Mouse (Mus musculus): ENCODE measurements at regions not wholly inside any gene's neighbourhood (a gene's known extent, or its start where the extent isn't known, plus 50 kb on each side); places are given as distances from the start of the nearest gene placed in this dataset.

- TF ChIP-seq CTCF (IDR thresholded peaks at IDR 0.05; ENCODE audit: low read depth, low read length) (no peak), POLR2A (IDR thresholded peaks at IDR 0.05; ENCODE audit: extremely low read depth, insufficient read depth, low read length) (no peak)
- no peak overlapping the region for H3K27ac ChIP-seq (replicated peaks; ENCODE audit: insufficient read depth, low read depth, low read length)
- no peak overlapping the region for H3K4me3 ChIP-seq (ENCODE audit: insufficient read depth, low read depth, low read length)
- no peak overlapping the region for H3K9ac ChIP-seq (ENCODE audit: low read depth, low read length)
- no peaks in the 10 kb centered on the region for H3K36me3 ChIP-seq (ENCODE audit: control insufficient read depth, insufficient read depth, low read length)
- DNase-seq (ENCODE audit: extremely low read depth, low read depth, low spot score): no peak
- H3K4me1 ChIP-seq (ENCODE audit: control insufficient read depth, insufficient read depth, low read length): no peaks in the 10 kb centered on the region
- no peaks in the 10 kb centered on the region for H3K79me2 ChIP-seq (ENCODE audit: control insufficient read depth, insufficient read depth, low read length)
- 63% methylated on average over 3 of the region's 3 CpGs for WGBS
- no peaks in the 10 kb centered on the region for H3K27me3 ChIP-seq (ENCODE audit: control insufficient read depth, insufficient read depth, low read length)
Observed at GRCm38 (mm10) chr3:126276008-126276700, 87.3 kb upstream of the Arsj start.

- H3K4me1 ChIP-seq (ENCODE audit: control insufficient read depth, insufficient read depth, low read length): no peaks in the 10 kb centered on the region
- TF ChIP-seq CTCF (IDR thresholded peaks at IDR 0.05; ENCODE audit: low read depth, low read length) (no peak), POLR2A (IDR thresholded peaks at IDR 0.05; ENCODE audit: extremely low read depth, insufficient read depth, low read length) (no peak)
- H3K9ac ChIP-seq (ENCODE audit: low read depth, low read length): no peak overlapping the region
- H3K27ac ChIP-seq (replicated peaks; ENCODE audit: insufficient read depth, low read depth, low read length): no peak overlapping the region
- no peaks in the 10 kb centered on the region for H3K79me2 ChIP-seq (ENCODE audit: control insufficient read depth, insufficient read depth, low read length)
- H3K4me3 ChIP-seq (ENCODE audit: insufficient read depth, low read depth, low read length): no peak overlapping the region
- H3K36me3 ChIP-seq (ENCODE audit: control insufficient read depth, insufficient read depth, low read length): no peaks in the 10 kb centered on the region
- no peaks in the 10 kb centered on the region for H3K27me3 ChIP-seq (ENCODE audit: control insufficient read depth, insufficient read depth, low read length)
- DNase-seq (ENCODE audit: extremely low read depth, low read depth, low spot score): no peak
- 85% methylated on average over 7 of the region's 7 CpGs for WGBS
Observed at GRCm38 (mm10) chr3:126284294-126285090, 79.0 kb upstream of the Arsj start.

GRCm38 (mm10) chr3:126292259-126292658 lies 71.2 kb upstream of the Arsj start:
- Histone ChIP-seq H3K4me1 (ENCODE audit: control insufficient read depth, insufficient read depth, low read length) (no peaks in the 10 kb centered on the region), H3K79me2 (ENCODE audit: control insufficient read depth, insufficient read depth, low read length) (no peaks in the 10 kb centered on the region), H3K27me3 (ENCODE audit: control insufficient read depth, insufficient read depth, low read length) (no peaks in the 10 kb centered on the region), H3K36me3 (ENCODE audit: control insufficient read depth, insufficient read depth, low read length) (no peaks in the 10 kb centered on the region), H3K27ac (replicated peaks; ENCODE audit: insufficient read depth, low read depth, low read length) (no peak overlapping the region), H3K9ac (ENCODE audit: low read depth, low read length) (no peak overlapping the region), H3K4me3 (ENCODE audit: insufficient read depth, low read depth, low read length) (no peak overlapping the region)
- 70% methylated on average over 5 of the region's 5 CpGs for WGBS
- TF ChIP-seq POLR2A (IDR thresholded peaks at IDR 0.05; ENCODE audit: extremely low read depth, insufficient read depth, low read length) (no peak), CTCF (IDR thresholded peaks at IDR 0.05; ENCODE audit: low read depth, low read length) (no peak)
- DNase-seq (ENCODE audit: extremely low read depth, low read depth, low spot score): no peak

- 65% methylated on average over 1 of the region's 1 CpGs for WGBS
- H3K9ac ChIP-seq (ENCODE audit: low read depth, low read length): no peak overlapping the region
- no peak for DNase-seq (ENCODE audit: extremely low read depth, low read depth, low spot score)
- no peaks in the 10 kb centered on the region for H3K4me1 ChIP-seq (ENCODE audit: control insufficient read depth, insufficient read depth, low read length)
- no peaks in the 10 kb centered on the region for H3K79me2 ChIP-seq (ENCODE audit: control insufficient read depth, insufficient read depth, low read length)
- H3K27me3 ChIP-seq (ENCODE audit: control insufficient read depth, insufficient read depth, low read length): no peaks in the 10 kb centered on the region
- no peak for TF ChIP-seq CTCF (IDR thresholded peaks at IDR 0.05; ENCODE audit: low read depth, low read length)
- TF ChIP-seq POLR2A (IDR thresholded peaks at IDR 0.05; ENCODE audit: extremely low read depth, insufficient read depth, low read length): no peak
- H3K4me3 ChIP-seq (ENCODE audit: insufficient read depth, low read depth, low read length): no peak overlapping the region
- H3K36me3 ChIP-seq (ENCODE audit: control insufficient read depth, insufficient read depth, low read length): no peaks in the 10 kb centered on the region
- H3K27ac ChIP-seq (replicated peaks; ENCODE audit: insufficient read depth, low read depth, low read length): no peak overlapping the region
Observed at GRCm38 (mm10) chr3:126292830-126293229, 70.7 kb upstream of the Arsj start.

DNA sequence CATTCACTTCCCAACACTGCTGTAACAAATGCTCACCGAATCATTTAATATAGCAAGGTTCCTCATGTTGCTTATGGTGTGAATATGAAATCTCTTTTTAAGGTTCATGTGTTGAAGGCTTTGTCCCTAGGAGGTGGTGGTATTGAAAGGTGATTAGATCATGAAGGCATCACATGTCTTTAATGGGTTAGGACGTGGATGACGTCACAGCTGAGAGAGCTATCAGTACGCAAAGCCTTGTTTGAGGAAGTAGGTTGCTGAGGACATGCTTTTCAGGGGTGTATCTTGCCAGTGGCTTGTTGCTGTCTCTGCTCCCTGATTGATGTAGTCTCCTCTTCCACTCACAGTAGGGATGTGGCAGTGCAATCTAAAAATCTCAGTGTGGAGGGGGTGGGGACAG lies 69.8 kb upstream of the Arsj start:
- no peak overlapping the region for H3K27ac ChIP-seq (replicated peaks; ENCODE audit: insufficient read depth, low read depth, low read length)
- H3K79me2 ChIP-seq (ENCODE audit: control insufficient read depth, insufficient read depth, low read length): no peaks in the 10 kb centered on the region
- no peaks in the 10 kb centered on the region for H3K36me3 ChIP-seq (ENCODE audit: control insufficient read depth, insufficient read depth, low read length)
- 77% methylated on average over 4 of the region's 4 CpGs for WGBS
- H3K4me3 ChIP-seq (ENCODE audit: insufficient read depth, low read depth, low read length): no peak overlapping the region
- TF ChIP-seq CTCF (IDR thresholded peaks at IDR 0.05; ENCODE audit: low read depth, low read length) (no peak), POLR2A (IDR thresholded peaks at IDR 0.05; ENCODE audit: extremely low read depth, insufficient read depth, low read length) (no peak)
- H3K9ac ChIP-seq (ENCODE audit: low read depth, low read length): no peak overlapping the region
- DNase-seq (ENCODE audit: extremely low read depth, low read depth, low spot score): no peak
- H3K4me1 ChIP-seq (ENCODE audit: control insufficient read depth, insufficient read depth, low read length): no peaks in the 10 kb centered on the region
- no peaks in the 10 kb centered on the region for H3K27me3 ChIP-seq (ENCODE audit: control insufficient read depth, insufficient read depth, low read length)

DNA sequence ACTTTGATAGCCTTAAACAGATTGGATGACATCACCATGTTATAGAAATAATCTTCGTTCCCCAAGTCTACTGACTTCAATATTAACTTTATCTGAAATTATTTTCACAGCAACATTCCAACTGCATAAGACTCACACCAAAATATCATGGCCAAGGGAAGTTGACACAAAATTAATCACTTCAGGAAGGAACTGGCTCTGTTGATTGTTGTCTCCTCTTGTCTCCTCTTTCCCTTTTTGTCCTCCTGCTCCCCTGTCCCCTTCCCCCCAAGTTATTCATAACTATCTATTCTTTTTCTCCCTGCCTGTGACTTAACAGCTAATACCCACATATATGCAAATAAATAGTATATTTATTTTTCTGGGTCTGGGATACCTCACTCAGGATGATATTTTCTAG lies 67.6 kb upstream of the Arsj start:
- Histone ChIP-seq H3K4me3 (ENCODE audit: insufficient read depth, low read depth, low read length) (no peak overlapping the region), H3K9ac (ENCODE audit: low read depth, low read length) (no peak overlapping the region), H3K36me3 (ENCODE audit: control insufficient read depth, insufficient read depth, low read length) (no peaks in the 10 kb centered on the region), H3K27ac (replicated peaks; ENCODE audit: insufficient read depth, low read depth, low read length) (no peak overlapping the region), H3K79me2 (ENCODE audit: control insufficient read depth, insufficient read depth, low read length) (no peaks in the 10 kb centered on the region), H3K27me3 (ENCODE audit: control insufficient read depth, insufficient read depth, low read length) (no peaks in the 10 kb centered on the region), H3K4me1 (ENCODE audit: control insufficient read depth, insufficient read depth, low read length) (no peaks in the 10 kb centered on the region)
- DNase-seq (ENCODE audit: extremely low read depth, low read depth, low spot score): no peak
- 42% methylated on average over 1 of the region's 1 CpGs for WGBS
- no peak for TF ChIP-seq POLR2A (IDR thresholded peaks at IDR 0.05; ENCODE audit: extremely low read depth, insufficient read depth, low read length)
- no peak for TF ChIP-seq CTCF (IDR thresholded peaks at IDR 0.05; ENCODE audit: low read depth, low read length)
